Mouse (Mus musculus): ENCODE measurements at regions not wholly inside any gene's neighbourhood (a gene's known extent, or its start where the extent isn't known, plus 50 kb on each side); places are given as distances from the start of the nearest gene placed in this dataset.

DNA sequence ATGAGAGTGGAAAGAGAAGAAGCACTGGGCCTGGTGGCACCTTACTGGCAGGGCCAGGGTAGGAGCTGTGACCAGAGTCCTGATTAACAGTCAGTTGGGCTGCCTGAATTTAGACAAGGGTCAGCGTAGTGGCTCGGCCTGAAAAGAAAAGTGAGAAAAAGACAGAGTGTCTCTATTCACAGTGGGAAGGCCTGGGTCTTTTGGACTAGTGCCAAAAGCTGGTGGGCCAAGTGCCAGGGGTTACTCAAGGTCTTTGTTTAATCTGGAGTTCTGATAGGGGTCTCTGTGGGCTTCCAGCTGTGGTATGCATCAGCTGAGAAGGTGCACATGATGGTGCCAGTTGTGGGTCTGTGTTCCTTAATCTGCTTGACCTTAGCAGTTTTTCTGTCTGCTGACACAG lies 2129.4 kb upstream of the Pcdh20 start:
- DNase-seq: peak; percentile 66 to 70

All from cerebellum, postnatal 10 days (tissue).